ENCODE assay signal across 7 mouse cellular contexts in the genomic region with DNA sequence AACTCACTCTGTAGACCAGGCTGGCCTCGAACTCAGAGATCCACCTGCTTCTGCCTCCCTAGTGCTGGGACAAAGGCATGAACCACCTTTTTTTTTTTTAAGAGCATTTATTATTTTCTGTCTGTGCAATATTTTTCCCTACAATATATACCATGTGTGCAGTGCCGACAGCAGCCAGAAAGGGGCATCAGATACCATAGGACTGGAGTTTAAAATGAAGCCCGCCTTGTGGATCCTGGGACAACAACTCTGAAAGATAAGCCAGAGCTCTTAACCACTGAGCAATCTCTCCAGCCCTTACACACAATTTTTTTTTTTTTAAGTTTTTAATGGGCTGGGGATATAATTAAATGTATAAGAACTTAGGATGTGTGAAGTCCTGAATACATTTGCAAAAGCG. TPM values are rescaled to one million over a fixed set of nuclear protein-coding genes. Genes with fewer than 3 reads are reported as not detected.
DNase-seq lines count a peak whose midpoint lies in the region; ATAC-seq and TF ChIP-seq lines count a peak whose summit lies in the region.

No protein-coding gene starts in this region.

- TF ChIP-seq RAD21 in MEL (IDR thresholded peaks at IDR 0.05; ENCODE audit: low read depth, low read length) = peak; percentile 73

- peak overlapping the region; percentile 100 for H3K27ac ChIP-seq in MEL (ENCODE audit: control insufficient read depth, low read depth, low read length)
- H3K27ac ChIP-seq in forebrain, embryonic 12.5 days = no peak overlapping the region; the same call in 1 of the 2 replicates
- no peak overlapping the region for H3K27ac ChIP-seq in intestine, postnatal 0 days (ENCODE audit: low read depth, low read length)

- no peaks in the 10 kb centered on the region for H3K9me3 ChIP-seq in MEL (replicated peaks; ENCODE audit: insufficient read depth, low read length)
- H3K9me3 ChIP-seq in forebrain, embryonic 12.5 days = no peaks in the 10 kb centered on the region
- H3K9me3 ChIP-seq in intestine, postnatal 0 days (ENCODE audit: control insufficient read depth) = no peaks in the 10 kb centered on the region

- no peak for TF ChIP-seq POLR2A in MEL (IDR thresholded peaks at IDR 0.05; ENCODE audit: control insufficient read depth in 1 of 2, insufficient read depth in 1 of 2, low read depth in 1 of 2, low read length in 2 of 2, poor library complexity in 1 of 2)

- peaks cover 0 to 12% of the 10 kb centered on the region in 2 experiments; a peak in 2 of 4 replicates for H3K4me1 ChIP-seq in MEL (ENCODE audit: control insufficient read depth in 1 of 2, insufficient read depth in 2 of 2, low read length in 2 of 2)
- peaks cover 30% of the 10 kb centered on the region for H3K4me1 ChIP-seq in forebrain, embryonic 12.5 days
- H3K4me1 ChIP-seq in intestine, postnatal 0 days (replicated peaks; ENCODE audit: control insufficient read depth, insufficient read depth, low read length) = no peaks in the 10 kb centered on the region

- peak overlapping the region in 1 of 2 experiments; percentile 17; a peak in 1 of 4 replicates for H3K4me3 ChIP-seq in MEL (ENCODE audit: control insufficient read depth in 1 of 2, insufficient read depth in 1 of 2, low read depth in 2 of 2, low read length in 2 of 2)
- H3K4me3 ChIP-seq in forebrain, embryonic 12.5 days (replicated peaks) = no peak overlapping the region
- no peak overlapping the region; the same call in 1 of the 2 replicates for H3K4me3 ChIP-seq in intestine, postnatal 0 days (ENCODE audit: low read depth, low read length)

- no peak; the same call in 1 of the 2 replicates for ATAC-seq in forebrain, embryonic 12.5 days (ENCODE audit: low FRiP score)
- peak; percentile 61 for ATAC-seq in intestine, postnatal 0 days

- H3K9ac ChIP-seq in MEL (ENCODE audit: control insufficient read depth, low read depth, low read length, poor library complexity, severe bottlenecking) = peak overlapping the region; percentile 91
- H3K9ac ChIP-seq in forebrain, embryonic 12.5 days = no peak overlapping the region
- no peak overlapping the region for H3K9ac ChIP-seq in intestine, postnatal 0 days (ENCODE audit: low read depth, low read length)

- peaks cover 0 to 10% of the 10 kb centered on the region in 2 experiments; a peak in 2 of 4 replicates for H3K36me3 ChIP-seq in MEL (ENCODE audit: control insufficient read depth in 1 of 2, insufficient read depth in 2 of 2, low read length in 2 of 2)
- no peaks in the 10 kb centered on the region for H3K36me3 ChIP-seq in forebrain, embryonic 12.5 days (replicated peaks)
- no peaks in the 10 kb centered on the region for H3K36me3 ChIP-seq in intestine, postnatal 0 days (ENCODE audit: control insufficient read depth, insufficient read depth)

- peak; percentile 92 for DNase-seq in MEL (ENCODE audit: low read depth, low spot score)
- peak; percentile 71 for DNase-seq in brain, adult 2 months (ENCODE audit: low read depth, low spot score)
- DNase-seq in lung, postnatal 14 days = peak; percentile 47
- DNase-seq in thymus, postnatal 0 days (ENCODE audit: low spot score) = peak; percentile 64
- DNase-seq in yolk sac, embryonic 10.5 days (ENCODE audit: low spot score) = no peak

- H3K4me2 ChIP-seq in forebrain, embryonic 12.5 days = peak overlapping the region; percentile 88; the same call in 1 of the 2 replicates
- H3K4me2 ChIP-seq in intestine, postnatal 0 days (replicated peaks; ENCODE audit: low read depth) = peak overlapping the region; percentile 87

- no peak for TF ChIP-seq EP300 in MEL (IDR thresholded peaks at IDR 0.05; ENCODE audit: low read depth in 1 of 2, low read length in 2 of 2)

- 31% methylated on average over 4 of the region's 4 CpGs for WGBS in forebrain, embryonic 12.5 days
- WGBS in intestine, postnatal 0 days = 22% methylated on average over 4 of the region's 4 CpGs

- TF ChIP-seq CTCF in MEL (IDR thresholded peaks at IDR 0.05 in 2 of 3, conservative IDR thresholded peaks at IDR 0.05 in 1 of 3; ENCODE audit: control insufficient read depth in 1 of 3, insufficient read depth in 1 of 3, low read depth in 2 of 3, low read length in 3 of 3, poor library complexity in 1 of 3, severe bottlenecking in 1 of 3) = peak; percentile 0 to 69 (median 64); a peak in 4 of 6 replicates
- no peak for TF ChIP-seq CTCF in intestine, postnatal 0 days (IDR thresholded peaks at IDR 0.05; ENCODE audit: low read depth)

- no peaks in the 10 kb centered on the region for H3K27me3 ChIP-seq in MEL (ENCODE audit: control insufficient read depth in 1 of 2, insufficient read depth in 2 of 2, low read length in 2 of 2)
- no peaks in the 10 kb centered on the region for H3K27me3 ChIP-seq in forebrain, embryonic 12.5 days
- no peaks in the 10 kb centered on the region for H3K27me3 ChIP-seq in intestine, postnatal 0 days (replicated peaks; ENCODE audit: control insufficient read depth, insufficient read depth, low read length)

- H3K79me2 ChIP-seq in MEL (ENCODE audit: control insufficient read depth, insufficient read depth, low read length, poor library complexity) = peaks cover 1% of the 10 kb centered on the region; the same call in 1 of the 2 replicates

TF ChIP-seq in MEL, 35 proteins besides CTCF, POLR2A, EP300 and RAD21:
- TF ChIP-seq USF2 (IDR thresholded peaks at IDR 0.05; ENCODE audit: borderline replicate concordance in 1 of 2, insufficient read depth in 1 of 2, low read depth in 1 of 2, low read length in 2 of 2) (no peak), E2F4 (IDR thresholded peaks at IDR 0.05; ENCODE audit: borderline replicate concordance, low read depth, low read length) (no peak), ZC3H11A (IDR thresholded peaks at IDR 0.05; ENCODE audit: low read depth, low read length) (peak; percentile 51; the same call in 1 of the 2 replicates), SIN3A (IDR thresholded peaks at IDR 0.05; ENCODE audit: low read length) (no peak), MAX (IDR thresholded peaks at IDR 0.05; ENCODE audit: low read length) (no peak; the same call in 1 of the 2 replicates), RCOR1 (IDR thresholded peaks at IDR 0.05; ENCODE audit: low read depth, low read length) (no peak), MYB (IDR thresholded peaks at IDR 0.05; ENCODE audit: low read depth, low read length) (no peak), ZNF384 (IDR thresholded peaks at IDR 0.05; ENCODE audit: low read depth, low read length) (peak; percentile 70), MAZ (IDR thresholded peaks at IDR 0.05; ENCODE audit: low read depth, low read length) (no peak), UBTF (IDR thresholded peaks at IDR 0.05; ENCODE audit: borderline replicate concordance, insufficient read depth, low read depth, low read length) (no peak), GATA1 (IDR thresholded peaks at IDR 0.05; ENCODE audit: low read depth, low read length) (peak; percentile 44; the same call in 1 of the 2 replicates), TCF12 (IDR thresholded peaks at IDR 0.05; ENCODE audit: low read depth, low read length) (no peak), SMC3 (IDR thresholded peaks at IDR 0.05; ENCODE audit: low read depth, low read length) (peak; percentile 69)

RNA-seq across cellular contexts. Expression of gene Ccdc9, which starts 7.8 kb away (rescaled TPM):
- 57.4 and 63.6 TPM in 2 replicates for total RNA-seq in MEL (2012; rRNA removed)
- polyA plus RNA-seq in MEL (2012; ENCODE audit: insufficient read depth in 1 of 2, insufficient read length in 2 of 2, low read depth in 1 of 2, low replicate concordance in 2 of 2, missing spikeins in 1 of 2) = 10 to 100 TPM in 1 of 2 experiments, not detected in 1; 97.1 TPM
- 42.3 and 44.6 TPM in 2 replicates for polyA plus RNA-seq in forebrain, embryonic 12.5 days (2016; fragmentation: Nextera tagmentation; extraction: Ambion mirVana)
- polyA plus RNA-seq in intestine, postnatal 0 days (2015; fragmentation: Nextera tagmentation; extraction: Ambion mirVana) = 14.2 and 14.8 TPM in 2 replicates
- polyA plus RNA-seq in thymus, postnatal 0 days (2015; fragmentation: Nextera tagmentation; extraction: Ambion mirVana) = 15.9 and 21.9 TPM in 2 replicates

RNA-seq across cellular contexts. Expression of gene Bbc3, which starts 13.8 kb away (rescaled TPM):
- 2.9 and 4.4 TPM in 2 replicates for total RNA-seq in MEL (2012; rRNA removed)
- 1 to 10 TPM in 1 of 2 experiments, not detected in 1; 9.3 TPM for polyA plus RNA-seq in MEL (2012; ENCODE audit: insufficient read depth in 1 of 2, insufficient read length in 2 of 2, low read depth in 1 of 2, low replicate concordance in 2 of 2, missing spikeins in 1 of 2)
- 12.8 and 14.6 TPM in 2 replicates for polyA plus RNA-seq in forebrain, embryonic 12.5 days (2016; fragmentation: Nextera tagmentation; extraction: Ambion mirVana)
- polyA plus RNA-seq in intestine, postnatal 0 days (2015; fragmentation: Nextera tagmentation; extraction: Ambion mirVana) = 6.6 and 7.0 TPM in 2 replicates
- 8.0 and 9.2 TPM in 2 replicates for polyA plus RNA-seq in thymus, postnatal 0 days (2015; fragmentation: Nextera tagmentation; extraction: Ambion mirVana)

RNA-seq across cellular contexts. Expression of gene Inafm1, which starts 20.9 kb away (rescaled TPM):
- total RNA-seq in MEL (2012; rRNA removed) = 38.0 and 50.7 TPM in 2 replicates
- 10 to 100 TPM in 1 of 2 experiments, not detected in 1; 87.6 TPM for polyA plus RNA-seq in MEL (2012; ENCODE audit: insufficient read depth in 1 of 2, insufficient read length in 2 of 2, low read depth in 1 of 2, low replicate concordance in 2 of 2, missing spikeins in 1 of 2)
- 13.4 and 14.5 TPM in 2 replicates for polyA plus RNA-seq in forebrain, embryonic 12.5 days (2016; fragmentation: Nextera tagmentation; extraction: Ambion mirVana)
- polyA plus RNA-seq in intestine, postnatal 0 days (2015; fragmentation: Nextera tagmentation; extraction: Ambion mirVana) = 24.1 and 24.8 TPM in 2 replicates
- 6.2 and 7.6 TPM in 2 replicates for polyA plus RNA-seq in thymus, postnatal 0 days (2015; fragmentation: Nextera tagmentation; extraction: Ambion mirVana)

RNA-seq across cellular contexts. Expression of gene C5ar1, which starts 35.0 kb away (rescaled TPM):
- total RNA-seq in MEL (2012; rRNA removed) = not detected in 2 replicates
- not detected for polyA plus RNA-seq in MEL (2012; ENCODE audit: insufficient read depth in 1 of 2, insufficient read length in 2 of 2, low read depth in 1 of 2, low replicate concordance in 2 of 2, missing spikeins in 1 of 2)
- polyA plus RNA-seq in forebrain, embryonic 12.5 days (2016; fragmentation: Nextera tagmentation; extraction: Ambion mirVana) = 0.70 and 0.73 TPM in 2 replicates
- 2.1 TPM in 2 replicates for polyA plus RNA-seq in intestine, postnatal 0 days (2015; fragmentation: Nextera tagmentation; extraction: Ambion mirVana)
- 1.1 and 1.2 TPM in 2 replicates for polyA plus RNA-seq in thymus, postnatal 0 days (2015; fragmentation: Nextera tagmentation; extraction: Ambion mirVana)

RNA-seq across cellular contexts. Expression of gene C5ar2, which starts 50.4 kb away (rescaled TPM):
- total RNA-seq in MEL (2012; rRNA removed) = 0.92 and 1.7 TPM in 2 replicates
- under 1 TPM in 1 of 2 experiments, not detected in 1; 0.49 TPM for polyA plus RNA-seq in MEL (2012; ENCODE audit: insufficient read depth in 1 of 2, insufficient read length in 2 of 2, low read depth in 1 of 2, low replicate concordance in 2 of 2, missing spikeins in 1 of 2)
- polyA plus RNA-seq in forebrain, embryonic 12.5 days (2016; fragmentation: Nextera tagmentation; extraction: Ambion mirVana) = not detected in 2 replicates
- 0.16 and 0.26 TPM in 2 replicates for polyA plus RNA-seq in intestine, postnatal 0 days (2015; fragmentation: Nextera tagmentation; extraction: Ambion mirVana)
- 0.04 and 0.14 TPM in 2 replicates for polyA plus RNA-seq in thymus, postnatal 0 days (2015; fragmentation: Nextera tagmentation; extraction: Ambion mirVana)
